Mouse (Mus musculus): Measurements from ENCODE around the gene Taok2. TPM values are rescaled to one million over a fixed set of nuclear protein-coding genes. Genes with fewer than 3 reads are reported as not detected.
"Not testable (repeated sequence)": the region's sequence is repeated elsewhere in the genome, so short reads cannot be mapped to it uniquely, and the experiment has no call there.

Gene Taok2
- 100 to 1,000 TPM; 156 to 160 TPM for total RNA-seq (2021)
- long read RNA-seq, full-length matches to known transcripts = 52 of 67 reads
- long read RNA-seq, partial matches to known transcripts = 3 of 67 reads
- long read RNA-seq, other reads (novel, unspliced or antisense) = 12 of 67 reads

DNA sequence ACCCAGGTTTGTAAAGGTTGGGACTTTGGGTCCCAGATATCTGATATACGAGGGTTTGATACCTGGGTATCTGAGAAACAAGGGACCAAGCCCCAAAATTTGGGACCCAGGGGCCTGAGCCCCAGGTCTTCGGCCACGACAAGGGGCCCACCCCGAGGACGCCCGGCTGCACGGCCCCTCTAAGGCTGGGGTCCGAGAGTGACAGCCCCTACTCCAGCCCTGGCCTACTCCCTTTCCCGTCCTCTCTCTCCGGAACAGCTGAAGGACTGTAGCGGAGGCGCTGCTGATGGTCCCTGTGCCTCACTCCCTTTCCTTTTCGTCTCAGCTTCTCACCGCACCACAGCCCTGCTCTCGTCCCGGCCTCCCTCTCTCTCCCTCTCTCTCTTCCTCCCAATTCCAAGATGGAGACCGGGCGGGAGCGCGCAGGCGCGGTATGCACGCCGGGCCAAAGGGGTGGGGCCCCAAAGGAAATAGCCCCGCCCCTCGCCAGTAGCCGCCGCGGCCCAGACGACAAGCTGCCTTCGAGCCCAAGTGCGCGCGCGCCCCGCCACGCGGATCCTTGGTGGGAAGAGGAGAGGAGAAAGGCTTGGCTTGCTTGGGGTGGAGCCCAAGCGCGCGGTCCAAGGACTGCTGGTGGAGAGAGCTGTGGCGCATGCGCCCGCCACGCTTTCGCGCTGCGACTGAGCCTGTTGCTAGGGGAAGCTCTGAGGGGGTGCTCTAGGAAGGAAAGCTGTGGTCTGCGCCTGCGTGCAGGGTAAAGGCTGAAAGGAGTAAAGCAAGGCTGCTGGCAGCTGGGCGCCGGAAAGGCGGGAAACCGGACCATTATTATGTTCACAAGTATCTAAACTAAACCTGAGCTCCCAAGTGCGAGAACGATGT lies at the start of gene Taok2:
Gene Taok2 (minus strand): TSS at position 418 of the 879 bp plus-strand sequence.
- peak; percentile 99 for DNase-seq (ENCODE audit: low spot score in 2 of 2)

DNA sequence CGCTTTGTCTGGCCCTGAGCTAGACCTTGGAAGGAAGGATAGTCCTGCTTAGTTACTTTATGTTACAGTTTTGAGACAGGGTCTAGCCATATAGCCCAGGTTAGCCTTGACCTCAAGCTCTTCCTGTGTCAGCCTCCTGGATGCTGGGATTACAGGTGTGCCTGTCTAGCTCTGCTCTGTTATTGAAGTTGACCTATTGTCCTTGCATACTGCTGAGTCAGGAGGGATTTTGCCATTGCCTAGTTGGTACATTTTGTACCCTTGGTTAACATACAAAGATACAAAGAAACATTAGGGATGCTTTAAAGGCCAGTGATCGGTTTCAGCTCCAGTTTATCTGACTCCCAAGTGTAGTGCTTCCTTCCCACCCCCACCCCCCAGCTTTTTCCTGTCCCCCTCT lies 48.1 kb upstream of the Taok2 start:
- no peak for DNase-seq (ENCODE audit: low spot score in 2 of 2)

DNA sequence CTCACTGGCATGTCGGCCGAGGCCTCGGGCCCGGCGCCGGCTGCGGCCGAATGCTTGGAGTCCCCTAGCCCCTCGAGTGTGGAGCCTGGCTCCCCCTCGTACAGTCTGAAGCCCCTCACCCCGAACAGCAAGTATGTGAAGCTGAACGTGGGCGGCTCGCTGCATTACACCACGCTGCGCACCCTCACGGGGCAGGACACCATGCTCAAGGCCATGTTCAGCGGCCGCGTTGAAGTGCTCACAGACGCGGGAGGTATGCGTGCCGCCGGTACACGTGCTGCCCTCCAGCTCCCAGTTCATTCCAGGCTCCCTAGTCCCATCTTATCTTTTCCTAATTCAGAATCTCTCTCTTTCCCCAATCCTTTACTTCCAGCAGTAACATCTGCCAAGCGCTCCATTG lies 44.5 kb upstream of the Taok2 start:
- DNase-seq (ENCODE audit: low spot score in 2 of 2) = no peak

DNA sequence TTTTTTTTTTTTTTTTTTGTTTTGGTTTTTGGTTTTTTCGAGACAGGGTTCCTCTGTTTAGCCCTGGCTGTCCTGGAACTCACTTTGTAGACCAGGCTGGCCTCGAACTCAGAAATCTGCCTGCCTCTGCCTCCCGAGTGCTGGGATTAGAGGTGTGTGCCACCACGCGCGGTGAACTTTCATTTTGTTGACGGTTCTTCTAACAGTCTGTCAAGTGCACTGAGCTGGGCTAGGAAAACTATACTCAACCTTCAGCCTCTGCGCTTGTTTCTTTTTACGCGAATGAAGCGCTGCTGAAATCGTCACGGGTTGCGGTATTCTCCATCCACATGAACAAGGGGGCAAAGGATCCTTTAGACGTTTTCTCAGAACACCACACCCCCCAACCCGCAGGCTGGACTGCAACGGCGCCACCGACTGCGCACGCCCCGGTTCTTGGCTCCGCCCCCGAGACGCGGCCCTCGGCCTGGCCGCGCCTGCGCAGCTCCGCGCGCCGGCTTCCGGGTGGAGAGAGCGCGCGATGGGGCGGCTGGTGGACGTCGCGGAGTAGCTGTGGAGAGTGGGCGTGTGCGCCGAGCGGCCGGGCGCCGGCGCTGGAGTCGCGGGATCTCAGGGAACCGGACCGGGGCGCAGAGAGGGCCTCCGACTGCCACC lies 44.0 kb upstream of the Taok2 start, which contains the start of gene Kctd13:
Gene Kctd13 (plus strand): TSS at position 496 of the 654 bp plus-strand sequence.
- DNase-seq (ENCODE audit: low spot score in 2 of 2) = peak; percentile 89 to 93

GRCm38 (mm10) chr7:126926299-126926698 lies 41.8 kb upstream of the Taok2 start:
- DNase-seq (ENCODE audit: low spot score in 2 of 2) = no peak

DNA sequence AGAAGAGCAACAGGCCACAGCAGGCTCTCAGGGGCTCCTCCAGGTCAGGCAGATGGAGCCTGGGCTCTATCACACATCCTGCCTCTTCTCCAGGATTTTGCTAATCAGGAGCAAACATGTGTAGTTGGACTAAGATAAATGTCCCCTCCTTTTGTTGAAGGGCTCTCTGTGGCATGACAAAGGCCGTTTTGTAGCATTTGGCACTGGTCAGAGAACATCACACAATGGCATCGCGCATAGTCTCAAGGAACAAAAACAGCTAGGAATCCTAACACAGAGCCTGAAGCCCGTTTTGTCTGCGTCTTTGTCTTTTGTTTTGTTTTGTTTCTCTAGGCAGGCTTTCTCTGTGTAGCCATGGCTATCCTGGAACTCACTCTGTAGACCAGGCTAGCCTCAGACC lies 39.5 kb upstream of the Taok2 start:
- DNase-seq (ENCODE audit: low spot score in 2 of 2) = no peak

DNA sequence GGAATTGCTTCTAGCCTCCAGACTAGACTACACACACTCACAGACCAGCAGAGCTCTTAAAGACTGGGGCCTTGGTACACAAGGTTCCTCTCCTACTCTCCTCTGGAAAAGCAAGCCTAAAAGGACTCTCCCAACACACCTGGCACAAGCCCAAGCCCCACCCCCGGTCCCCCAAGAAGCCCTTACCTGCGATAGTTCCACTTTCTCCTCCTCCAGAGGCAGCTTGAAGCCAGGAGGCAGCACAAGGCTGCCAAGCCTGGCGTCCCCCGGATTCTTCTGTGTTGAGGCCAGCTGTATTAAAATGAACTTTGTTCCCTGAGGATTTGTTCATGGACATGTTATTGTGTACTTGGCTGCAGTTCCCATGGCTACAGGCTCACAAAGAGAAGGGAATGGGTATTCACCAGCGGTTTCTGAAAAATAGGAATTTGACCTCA lies 38.1 kb upstream of the Taok2 start, which contains the start of gene Tmem219:
Gene Tmem219 (minus strand): TSS at position 294 of the 437 bp plus-strand sequence.
- no peak for DNase-seq (ENCODE audit: low spot score in 2 of 2)

- no peak for DNase-seq (ENCODE audit: low spot score in 2 of 2)
These were observed 37.1 kb upstream of the Taok2 start for GRCm38 (mm10) chr7:126921563-126921962.

DNA sequence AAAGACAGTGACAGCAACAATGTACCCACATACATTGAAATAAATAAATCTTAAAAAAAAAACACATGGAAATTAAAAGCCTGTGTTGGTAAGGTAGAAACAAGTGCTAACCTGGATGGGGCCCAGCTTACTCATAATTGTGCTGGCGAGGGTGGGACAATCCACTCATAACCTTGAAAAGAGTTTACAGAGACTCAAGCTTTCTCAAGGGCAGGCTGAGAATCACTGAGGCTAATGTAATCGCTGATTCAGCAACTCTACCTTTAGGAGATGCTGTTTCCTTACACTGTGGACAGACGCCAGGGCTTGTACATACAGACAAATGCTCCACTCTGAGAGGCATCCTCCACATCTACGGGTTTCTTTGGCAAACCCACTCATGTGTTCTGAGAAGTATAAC lies 35.5 kb upstream of the Taok2 start:
- no peak for DNase-seq (ENCODE audit: low spot score in 2 of 2)

GRCm38 (mm10) chr7:126918356-126918755 lies 33.9 kb upstream of the Taok2 start:
- not testable (repeated sequence) for DNase-seq (ENCODE audit: low spot score in 2 of 2)

- no peak for DNase-seq (ENCODE audit: low spot score in 2 of 2)
These were observed 30.3 kb upstream of the Taok2 start for GRCm38 (mm10) chr7:126914844-126915243.

GRCm38 (mm10) chr7:126905590-126905989 lies 21.1 kb upstream of the Taok2 start:
- no peak for DNase-seq (ENCODE audit: low spot score in 2 of 2)

- not testable (repeated sequence) for DNase-seq (ENCODE audit: low spot score in 2 of 2)
These were observed 15.3 kb upstream of the Taok2 start for GRCm38 (mm10) chr7:126899781-126900180.

DNA sequence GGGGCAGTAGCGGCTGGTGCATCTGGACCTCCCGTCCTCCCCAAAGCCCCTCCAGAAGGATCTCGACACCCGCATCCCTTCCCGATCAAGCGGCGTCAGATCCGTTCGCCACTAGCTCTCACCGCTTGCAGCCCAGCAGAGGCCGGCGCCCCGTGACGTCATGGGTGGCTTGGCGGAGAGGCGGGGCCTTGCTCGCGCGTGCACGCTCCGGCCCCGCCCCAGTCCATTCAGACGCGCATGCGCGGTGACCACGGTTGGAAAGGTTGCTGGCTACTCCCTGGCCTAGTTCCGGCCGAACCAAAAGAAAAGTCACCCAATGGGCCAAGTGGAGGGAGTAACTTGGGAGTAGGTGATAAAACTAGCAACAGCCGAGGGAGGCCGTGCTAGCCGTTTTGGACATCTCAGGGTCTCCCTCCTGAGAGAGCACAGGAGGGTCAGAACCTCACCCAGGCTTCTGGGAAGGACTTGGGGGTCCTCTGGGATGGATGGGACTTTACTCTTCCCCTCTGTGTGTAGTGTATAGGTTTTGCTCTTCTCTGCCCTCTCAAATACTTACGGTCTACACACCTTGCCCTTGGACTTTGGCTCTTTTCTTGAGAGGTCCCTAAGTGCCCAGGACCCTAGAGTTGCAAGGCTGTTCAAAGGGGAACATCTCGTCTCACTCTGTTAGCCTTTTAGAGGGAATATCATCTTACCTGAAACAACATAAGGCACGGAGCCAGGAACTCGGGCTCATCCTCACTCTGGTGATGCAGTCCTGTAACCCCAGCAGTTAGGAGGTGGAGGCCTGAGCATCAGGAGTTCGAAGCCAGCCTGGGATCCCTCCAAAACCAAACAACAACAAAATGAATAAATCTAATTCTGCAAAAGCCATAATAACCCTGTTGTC lies 13.8 kb upstream of the Taok2 start:
- DNase-seq (ENCODE audit: low spot score in 2 of 2) = peak; percentile 92 to 95

- peak in 1 of 2 experiments; percentile 13 for DNase-seq (ENCODE audit: low spot score in 2 of 2)
These were observed 13.0 kb upstream of the Taok2 start for GRCm38 (mm10) chr7:126897390-126898101.

DNA sequence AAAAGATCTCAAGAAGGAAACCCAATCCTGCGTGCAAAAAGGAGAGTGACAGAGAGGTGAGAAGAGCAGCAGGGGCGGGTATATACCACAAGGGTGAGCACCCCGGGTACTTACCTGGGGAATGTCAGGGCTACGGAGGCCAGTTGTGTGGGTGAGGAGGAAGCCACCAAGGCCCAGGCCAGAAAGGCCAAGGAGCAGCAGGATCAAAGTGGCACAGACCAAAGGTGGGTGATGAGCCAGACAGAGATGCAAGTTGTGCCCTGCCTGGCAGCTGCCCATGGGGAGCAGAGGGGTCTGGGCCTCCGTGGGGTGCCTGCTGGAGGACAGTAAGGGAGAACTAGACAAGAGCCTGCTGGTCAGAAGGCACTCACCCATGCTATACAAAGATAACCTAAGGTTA lies 12.4 kb upstream of the Taok2 start:
- DNase-seq (ENCODE audit: low spot score in 2 of 2) = no peak

- no peak for DNase-seq (ENCODE audit: low spot score in 2 of 2)
These were observed 4.3 kb upstream of the Taok2 start for GRCm38 (mm10) chr7:126888852-126889251.

DNA sequence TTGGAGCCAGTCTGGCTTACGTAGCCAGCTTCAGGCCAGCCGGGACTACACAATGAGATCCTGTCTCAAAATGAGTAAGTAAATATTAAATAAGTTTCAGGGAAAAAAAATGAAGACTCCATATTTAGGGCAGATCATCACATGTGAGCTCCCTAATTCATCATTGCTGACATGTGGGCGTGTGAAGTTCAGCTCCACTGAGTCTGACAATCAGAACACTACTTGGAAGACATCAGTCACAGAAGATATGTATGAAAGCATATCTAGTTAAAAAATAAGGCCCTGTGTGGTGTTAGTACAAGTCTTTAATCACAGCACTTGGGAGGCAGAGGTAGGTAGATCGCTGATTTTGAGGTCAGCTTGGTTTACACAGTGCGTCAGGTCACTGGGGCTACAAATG lies 2.8 kb upstream of the Taok2 start:
- no peak for DNase-seq (ENCODE audit: low spot score in 2 of 2)

GRCm38 (mm10) chr7:126883731-126884181 lies 747 bp downstream of the Taok2 start:
- no peak for DNase-seq (ENCODE audit: low spot score in 2 of 2)

GRCm38 (mm10) chr7:126881040-126881439 lies 3.5 kb downstream of the Taok2 start:
- DNase-seq (ENCODE audit: low spot score in 2 of 2) = no peak

Data from layer of hippocampus, adult 18-20 months (tissue).